Mouse (Mus musculus) heart, postnatal 0 days (tissue): ENCODE data around the gene Aurka.

ENCODE experiments used
- CTCF ChIP-seq: IDR thresholded peaks from 2 replicates; pipeline ENCODE4 v1.5.1; 2016; ENCODE audit warnings: antibody characterized with exemption, control low read depth, low read depth
- EP300 ChIP-seq: IDR thresholded peaks from 2 replicates; pipeline ENCODE4 v1.6.1; 2016; ENCODE audit warnings: antibody characterized with exemption, low read depth

DNA sequence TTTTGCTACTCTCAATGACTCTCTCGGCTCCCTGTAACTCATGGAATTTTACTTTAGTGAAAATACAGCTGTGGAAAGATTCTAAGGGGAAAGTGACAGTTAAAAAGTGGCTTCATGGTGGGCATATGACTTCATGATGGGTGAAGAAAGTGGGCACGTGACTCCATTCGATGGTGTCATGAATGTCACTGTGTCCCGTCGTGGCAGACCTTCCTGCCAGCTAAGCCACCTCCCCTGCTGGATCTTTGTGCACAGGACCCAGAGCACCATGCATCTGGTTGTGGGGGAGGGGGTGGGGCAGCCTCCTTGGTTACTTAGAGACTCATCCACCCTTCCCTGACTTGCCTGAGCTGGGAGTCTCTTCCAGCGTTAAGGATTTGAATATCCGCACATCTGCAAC, 33.9 kb upstream of the Aurka start:
- TF ChIP-seq EP300 (no peak), CTCF (no peak)
